Mouse (Mus musculus) erythroid progenitor cell, adult 5-6 weeks (primary cell): ENCODE measurements at regions not wholly inside any gene's neighbourhood (a gene's known extent, or its start where the extent isn't known, plus 50 kb on each side); places are given as distances from the start of the nearest gene placed in this dataset.

Experiments used
- ATAC-seq: replicated peaks from 2 replicates; pipeline ENCODE4 v1.8.0; 2016; ENCODE audit warnings: moderate number of reproducible peaks, mild to moderate bottlenecking, moderate TSS enrichment, inconsistent platforms; ENCODE audit not compliant: poor library complexity, low FRiP score, severe bottlenecking

DNA sequence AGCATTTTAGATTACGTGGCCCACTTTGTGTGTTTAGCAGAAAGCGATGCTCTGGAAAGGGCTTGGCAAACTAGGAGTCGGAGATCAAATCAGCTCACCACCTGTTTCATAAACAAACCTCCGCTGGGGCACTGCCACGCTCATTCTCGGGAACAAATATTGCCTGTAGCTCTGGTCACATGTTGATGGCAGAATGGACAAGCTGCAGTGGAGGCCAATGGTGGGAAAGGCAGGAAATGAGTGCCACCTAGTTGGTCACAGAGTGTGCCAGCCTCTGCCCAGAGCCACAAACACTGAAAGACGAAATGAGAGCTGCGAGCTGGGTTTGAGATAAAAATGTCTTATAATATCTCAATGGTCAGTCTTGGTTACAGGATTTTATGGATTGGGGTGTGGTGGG, 259.2 kb upstream of the Csf3r start:
- ATAC-seq, result no peak

DNA sequence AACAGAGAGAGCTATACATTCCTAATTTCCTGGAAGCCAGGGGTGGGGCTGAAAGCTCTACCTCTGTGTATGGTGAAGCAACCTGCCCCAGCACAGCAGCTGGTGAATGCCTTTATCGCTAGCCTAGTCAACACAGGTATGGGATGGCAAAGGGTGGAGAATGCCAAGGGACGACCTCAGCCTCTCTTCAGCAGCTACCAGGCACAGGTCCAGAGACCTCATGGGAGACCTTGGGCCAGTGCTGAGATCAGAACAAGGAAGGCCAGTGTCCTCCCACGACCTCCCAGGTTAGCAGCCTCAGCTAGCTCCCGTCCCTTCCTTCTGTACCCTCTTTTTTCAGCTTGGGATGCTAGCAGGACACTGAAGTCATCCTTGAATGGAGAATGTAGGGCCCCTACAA, 247.2 kb upstream of the Csf3r start:
- ATAC-seq, result no peak

- ATAC-seq, result no peak
Measured at GRCm38 (mm10) chr4:125780113-125780512, 244.2 kb upstream of the Csf3r start.

DNA sequence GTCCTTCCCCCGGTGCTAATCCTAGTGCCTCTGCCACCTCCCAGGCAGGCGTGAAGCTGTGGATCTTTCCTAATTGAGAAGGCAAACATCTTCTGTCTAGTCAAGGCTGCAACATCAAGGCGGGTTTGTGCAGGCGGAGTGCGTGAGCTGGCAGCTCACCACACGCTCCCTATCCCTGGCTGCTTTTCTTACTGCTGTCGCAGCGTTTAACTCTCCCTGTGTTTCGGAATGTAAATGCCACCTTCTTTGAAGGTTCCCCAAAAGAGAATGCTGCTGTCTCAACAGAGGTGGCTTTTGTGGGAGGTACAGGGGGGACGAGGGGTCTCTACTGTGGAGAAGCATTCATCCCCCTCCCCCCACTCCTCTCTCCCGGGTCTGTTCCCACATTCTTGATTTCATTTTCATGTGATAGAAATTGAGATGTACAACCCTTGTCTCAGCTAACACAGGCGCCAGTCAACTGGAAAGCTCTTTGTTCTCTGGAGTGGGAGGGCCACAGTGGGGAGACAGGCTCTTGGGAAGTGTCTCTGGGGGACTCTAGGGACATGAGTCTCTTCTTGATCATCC, 243.3 kb upstream of the Csf3r start:
- ATAC-seq, result no peak

DNA sequence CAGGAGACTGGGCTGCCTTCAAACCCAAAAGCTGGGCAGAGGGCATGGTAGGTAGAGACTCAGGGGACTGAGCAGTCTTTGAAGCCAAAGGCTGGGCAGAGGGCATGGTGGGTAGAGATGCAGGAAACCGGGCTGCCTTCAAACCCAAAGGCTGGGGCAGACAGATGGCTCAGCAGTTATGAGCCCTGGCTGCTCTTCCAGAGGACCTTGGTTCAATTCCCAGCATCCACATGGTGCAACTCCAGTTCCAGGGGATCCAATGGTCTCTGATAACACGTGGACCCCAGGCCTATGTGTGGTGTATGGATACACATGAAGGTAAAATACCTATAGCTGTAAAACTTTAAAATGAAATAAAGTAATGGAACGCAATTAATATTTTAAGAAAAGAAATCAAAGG, 242.0 kb upstream of the Csf3r start:
- ATAC-seq, result no peak

DNA sequence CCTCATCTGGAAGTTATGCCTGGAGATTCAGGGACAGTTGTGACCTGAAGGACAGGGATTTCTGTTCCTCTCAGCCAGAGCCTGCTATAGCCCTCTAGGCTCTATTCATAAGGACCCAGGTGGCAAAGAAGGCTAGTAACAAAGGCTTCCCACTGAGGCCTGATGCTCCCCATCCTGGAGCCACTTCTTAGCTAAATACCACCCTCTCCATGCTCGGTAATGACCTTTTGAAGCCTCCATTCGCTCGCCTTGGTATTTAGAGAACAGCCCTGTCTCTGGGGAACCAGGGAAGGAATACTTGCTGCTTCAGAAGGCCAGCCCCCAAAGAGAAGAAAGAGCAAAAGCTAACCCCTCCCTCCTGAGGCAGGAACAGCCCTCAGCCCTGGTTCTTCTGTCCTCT, 238.3 kb upstream of the Csf3r start:
- no peak for ATAC-seq

- no peak for ATAC-seq
Measured at GRCm38 (mm10) chr4:125794679-125795078, 229.7 kb upstream of the Csf3r start.

GRCm38 (mm10) chr4:125807923-125808322, 216.4 kb upstream of the Csf3r start:
- no peak for ATAC-seq

- no peak for ATAC-seq
Measured at GRCm38 (mm10) chr4:125809446-125810108, 214.8 kb upstream of the Csf3r start.

DNA sequence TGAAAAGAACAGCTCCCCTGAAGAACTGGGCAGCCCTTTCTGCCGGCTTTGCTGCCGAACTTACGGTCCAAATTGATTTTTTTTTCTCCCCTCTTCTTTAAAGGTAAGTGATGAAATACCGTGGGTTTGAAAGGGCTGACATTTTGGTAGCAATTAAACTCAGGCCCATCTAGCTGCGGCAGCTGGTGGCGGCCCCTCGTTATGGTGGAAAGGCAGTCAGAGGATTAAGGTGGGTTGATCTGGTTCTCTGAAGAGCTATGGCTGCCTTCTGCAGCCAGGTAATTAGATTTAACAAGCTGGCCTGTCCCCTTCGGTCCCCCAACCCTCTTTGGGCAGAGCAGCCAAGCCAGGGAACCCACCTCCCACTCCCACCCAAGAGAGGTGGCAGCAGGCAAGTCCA, 214.1 kb upstream of the Csf3r start:
- no peak for ATAC-seq

- ATAC-seq, result no peak
Measured at GRCm38 (mm10) chr4:125814311-125814710, 210.0 kb upstream of the Csf3r start.

GRCm38 (mm10) chr4:125815276-125815675, 209.1 kb upstream of the Csf3r start:
- no peak for ATAC-seq

- ATAC-seq, result no peak
Measured at GRCm38 (mm10) chr4:125824525-125824924, 199.8 kb upstream of the Csf3r start.

GRCm38 (mm10) chr4:125826416-125826815, 197.9 kb upstream of the Csf3r start:
- ATAC-seq, result no peak

DNA sequence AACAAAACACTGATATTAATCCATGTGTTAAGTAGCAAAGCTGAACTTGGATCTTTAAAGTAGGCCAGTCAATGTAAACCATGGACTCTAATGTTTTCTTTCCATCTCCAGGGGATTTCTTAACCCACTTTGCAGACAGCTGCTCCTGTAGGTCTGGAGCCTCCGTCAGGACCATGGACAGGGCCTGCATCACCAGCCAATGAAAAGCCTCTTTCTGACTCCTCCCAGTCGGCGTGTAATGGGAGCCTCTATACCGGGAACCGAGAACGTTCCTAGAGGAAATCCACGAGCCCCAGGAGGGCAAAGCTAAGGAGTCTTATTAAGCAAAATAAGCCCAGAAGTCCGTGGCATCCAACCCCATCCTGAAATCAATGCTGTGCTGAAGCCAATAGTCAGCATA, 189.1 kb upstream of the Csf3r start:
- ATAC-seq, result no peak

DNA sequence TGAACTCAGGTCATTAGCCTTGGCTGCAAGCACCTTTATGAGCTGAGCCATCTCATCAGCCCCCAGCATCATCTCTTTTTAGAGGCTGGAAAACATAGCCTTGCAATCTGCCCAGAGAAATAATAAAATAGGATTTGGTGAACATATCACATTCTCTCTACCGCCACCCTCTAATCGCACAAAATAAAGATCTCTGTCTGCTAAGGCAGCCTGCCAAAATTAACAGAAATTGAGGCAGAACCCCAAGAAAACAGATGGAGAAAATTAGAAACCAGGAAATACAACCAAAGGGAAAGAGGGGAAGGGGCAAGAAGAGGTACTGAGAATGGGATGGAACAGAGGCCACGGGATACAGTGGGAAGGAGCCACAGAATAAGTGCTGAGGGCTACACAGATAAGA, 176.8 kb upstream of the Csf3r start:
- ATAC-seq, result no peak

- no peak for ATAC-seq
Measured at GRCm38 (mm10) chr4:125850300-125850699, 174.1 kb upstream of the Csf3r start.

DNA sequence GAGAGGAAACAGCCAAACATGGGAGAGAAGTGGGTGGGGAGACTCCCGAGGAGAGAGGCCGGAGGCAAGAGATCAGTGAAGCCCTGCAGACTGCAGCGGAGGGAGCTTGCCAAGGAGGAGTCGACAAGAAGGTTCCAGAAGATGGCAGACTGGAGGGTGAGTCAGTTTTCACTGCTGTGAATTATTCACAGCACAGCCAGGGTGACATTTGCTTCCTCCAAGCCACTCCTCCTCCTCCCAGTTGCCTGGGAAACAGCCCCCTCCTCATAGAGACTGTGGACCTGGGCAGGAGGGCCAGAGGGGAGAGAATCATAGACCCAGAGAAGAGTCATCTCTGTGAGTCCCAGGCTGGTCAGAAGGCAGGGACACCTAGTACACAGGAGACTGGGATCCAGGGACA, 171.8 kb upstream of the Csf3r start:
- ATAC-seq, result no peak

DNA sequence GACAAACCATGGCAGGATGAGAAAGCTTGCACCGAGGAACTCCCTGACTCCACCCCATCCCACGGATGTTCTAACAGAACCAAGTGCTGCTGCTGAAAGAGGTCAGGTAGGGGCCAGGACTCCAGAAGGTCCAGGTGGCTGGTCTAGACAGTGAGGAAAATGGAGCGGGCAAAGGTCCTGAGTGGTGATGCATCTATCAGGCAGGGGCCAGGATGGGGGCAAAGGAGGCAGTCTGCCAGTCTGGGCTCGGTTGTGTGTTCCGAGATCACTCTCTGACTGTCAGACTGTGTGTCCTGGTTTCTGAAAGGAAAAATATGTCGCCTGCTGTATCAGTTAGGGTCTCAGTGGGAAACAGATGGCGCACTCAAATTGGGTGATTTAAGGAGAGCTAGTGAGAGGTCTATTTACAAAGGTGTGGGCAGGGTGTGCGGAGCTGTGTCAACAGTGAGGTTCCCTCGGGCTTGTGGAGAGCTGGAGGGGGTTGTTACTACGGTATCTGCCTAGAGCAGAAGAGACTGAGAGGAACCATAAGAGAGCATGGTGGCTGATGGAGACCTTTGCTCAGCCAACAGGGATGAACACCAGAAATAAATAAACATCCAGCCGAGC, 168.3 kb upstream of the Csf3r start:
- no peak for ATAC-seq

- no peak for ATAC-seq
Measured at GRCm38 (mm10) chr4:125856781-125857180, 167.6 kb upstream of the Csf3r start.

- no peak for ATAC-seq
Measured at GRCm38 (mm10) chr4:125865057-125865456, 159.3 kb upstream of the Csf3r start.

GRCm38 (mm10) chr4:125865728-125866127, 158.6 kb upstream of the Csf3r start:
- ATAC-seq, result no peak
